Comparison of ENCODE assay signal across 8 mouse cellular contexts in genomic region chr7:105810877-105811489, GRCm38 (mm10). TPM values are rescaled to one million over a fixed set of nuclear protein-coding genes. Genes with fewer than 3 reads are reported as not detected.
DNase-seq lines count a peak whose midpoint lies in the region; ATAC-seq and TF ChIP-seq lines count a peak whose summit lies in the region.

Gene Mrpl17, minus strand, starts transcription at chr7:105811099.

- no peaks in the 10 kb centered on the region for H3K9me3 ChIP-seq in embryonic facial prominence, embryonic 13.5 days
- H3K9me3 ChIP-seq in limb, embryonic 12.5 days: no peaks in the 10 kb centered on the region
- H3K9me3 ChIP-seq in midbrain, embryonic 15.5 days: no peaks in the 10 kb centered on the region

- DNase-seq in 3134 (ENCODE audit: extremely low read depth, insufficient read length, low spot score): peak; percentile 99
- peak; percentile 99 to 100 for DNase-seq in adrenal gland, postnatal 36 days
- peak; percentile 99 to 100 for DNase-seq in heart, adult 18-20 months
- peak; percentile 100 for DNase-seq in kidney, adult 2 months
- peak; percentile 99 for DNase-seq in spleen, adult 2 months (ENCODE audit: low read depth in 1 of 2, low spot score in 2 of 2)

- peak within 1 kb of the TSS; percentile 76 for H3K4me2 ChIP-seq in embryonic facial prominence, embryonic 13.5 days
- peak within 1 kb of the TSS; percentile 72 for H3K4me2 ChIP-seq in limb, embryonic 12.5 days
- H3K4me2 ChIP-seq in midbrain, embryonic 15.5 days: peak within 1 kb of the TSS; percentile 87

- H3K36me3 ChIP-seq in embryonic facial prominence, embryonic 13.5 days: peaks cover 27% of the 10 kb centered on the region
- no peaks in the 10 kb centered on the region; the same call in none of the 2 replicates for H3K36me3 ChIP-seq in kidney, adult 2 months (ENCODE audit: control insufficient read depth, insufficient read depth, low read length)
- peaks cover 32% of the 10 kb centered on the region for H3K36me3 ChIP-seq in limb, embryonic 12.5 days
- peaks cover 3% of the 10 kb centered on the region; the same call in 1 of the 2 replicates for H3K36me3 ChIP-seq in midbrain, embryonic 15.5 days (replicated peaks)
- peaks cover 3% of the 10 kb centered on the region; the same call in 1 of the 2 replicates for H3K36me3 ChIP-seq in spleen, adult 2 months (ENCODE audit: control insufficient read depth, insufficient read depth, low read length)

- peak within 1 kb of the TSS; percentile 94 for H3K27ac ChIP-seq in embryonic facial prominence, embryonic 13.5 days
- H3K27ac ChIP-seq in kidney, adult 2 months (ENCODE audit: insufficient read depth, low read depth, low read length): peak within 1 kb of the TSS; percentile 74
- H3K27ac ChIP-seq in limb, embryonic 12.5 days: peak within 1 kb of the TSS; percentile 93
- H3K27ac ChIP-seq in midbrain, embryonic 15.5 days: peak within 1 kb of the TSS; percentile 93
- H3K27ac ChIP-seq in spleen, adult 2 months (ENCODE audit: insufficient read depth, low read length): peak within 1 kb of the TSS; percentile 91

- TF ChIP-seq POLR2A in kidney, adult 2 months (IDR thresholded peaks at IDR 0.05; ENCODE audit: low read depth, low read length): no peak
- peak; percentile 83 for TF ChIP-seq POLR2A in spleen, adult 2 months (IDR thresholded peaks at IDR 0.05; ENCODE audit: low read depth, low read length)

- peaks cover 8% of the 10 kb centered on the region for H3K4me1 ChIP-seq in embryonic facial prominence, embryonic 13.5 days
- peaks cover 7% of the 10 kb centered on the region; the same call in 1 of the 2 replicates for H3K4me1 ChIP-seq in kidney, adult 2 months (ENCODE audit: control insufficient read depth, insufficient read depth, low read length)
- peaks cover 10% of the 10 kb centered on the region for H3K4me1 ChIP-seq in limb, embryonic 12.5 days (replicated peaks)
- peaks cover 13% of the 10 kb centered on the region for H3K4me1 ChIP-seq in midbrain, embryonic 15.5 days
- H3K4me1 ChIP-seq in spleen, adult 2 months (ENCODE audit: control insufficient read depth, insufficient read depth, insufficient read length): no peaks in the 10 kb centered on the region; the same call in 1 of the 2 replicates

- peak; percentile 96 for ATAC-seq in embryonic facial prominence, embryonic 13.5 days (ENCODE audit: insufficient number of reproducible peaks, insufficient read depth, low FRiP score, low TSS enrichment, low read depth)
- ATAC-seq in limb, embryonic 12.5 days (ENCODE audit: insufficient number of reproducible peaks, insufficient read depth, low FRiP score, low TSS enrichment, low read depth): peak; percentile 99
- peak; percentile 98 for ATAC-seq in midbrain, embryonic 15.5 days (replicated peaks)

- peak; percentile 77 for TF ChIP-seq CTCF in kidney, adult 2 months (conservative IDR thresholded peaks at IDR 0.05; ENCODE audit: insufficient read depth, insufficient read length, low read depth, low read length)
- TF ChIP-seq CTCF in spleen, adult 2 months (IDR thresholded peaks at IDR 0.05; ENCODE audit: extremely low read depth, insufficient read depth, insufficient read length, insufficient replicate concordance): peak; percentile 91

- no peaks in the 10 kb centered on the region for H3K27me3 ChIP-seq in embryonic facial prominence, embryonic 13.5 days
- no peaks in the 10 kb centered on the region for H3K27me3 ChIP-seq in kidney, adult 2 months (replicated peaks; ENCODE audit: control insufficient read depth, insufficient read depth, low read length)
- no peaks in the 10 kb centered on the region for H3K27me3 ChIP-seq in limb, embryonic 12.5 days
- no peaks in the 10 kb centered on the region for H3K27me3 ChIP-seq in midbrain, embryonic 15.5 days (replicated peaks)
- H3K27me3 ChIP-seq in spleen, adult 2 months (ENCODE audit: control insufficient read depth, insufficient read depth, low read length): no peaks in the 10 kb centered on the region

- H3K4me3 ChIP-seq in embryonic facial prominence, embryonic 13.5 days: peak within 1 kb of the TSS; percentile 86
- peak within 1 kb of the TSS; percentile 85 for H3K4me3 ChIP-seq in kidney, adult 2 months (ENCODE audit: insufficient read depth, low read depth, low read length)
- peak within 1 kb of the TSS; percentile 78 for H3K4me3 ChIP-seq in limb, embryonic 12.5 days (replicated peaks)
- H3K4me3 ChIP-seq in midbrain, embryonic 15.5 days: peak within 1 kb of the TSS; percentile 96
- H3K4me3 ChIP-seq in spleen, adult 2 months (ENCODE audit: extremely low read depth, insufficient read depth, insufficient read length): peak within 1 kb of the TSS; percentile 96

- under 1% methylated on average over 52 of the region's 52 CpGs for WGBS in embryonic facial prominence, embryonic 13.5 days
- WGBS in kidney, adult 2 months: under 1% methylated on average over 52 of the region's 52 CpGs
- WGBS in limb, embryonic 12.5 days: under 1% methylated on average over 49 of the region's 52 CpGs
- under 1% methylated on average over 49 of the region's 52 CpGs for WGBS in midbrain, embryonic 15.5 days
- WGBS in spleen, adult 2 months: under 1% methylated on average over 52 of the region's 52 CpGs

- peak within 1 kb of the TSS; percentile 98 for H3K9ac ChIP-seq in embryonic facial prominence, embryonic 13.5 days
- H3K9ac ChIP-seq in limb, embryonic 12.5 days (replicated peaks): peak within 1 kb of the TSS; percentile 91
- peak within 1 kb of the TSS; percentile 97 for H3K9ac ChIP-seq in midbrain, embryonic 15.5 days

RNA-seq across cellular contexts. Expression of gene Mrpl17, which starts in this region (rescaled TPM):
- 100 to 1,000 TPM; 202 to 215 TPM for total RNA-seq in adrenal gland, postnatal 36 days (2021)
- polyA plus RNA-seq in embryonic facial prominence, embryonic 13.5 days (2015; fragmentation: Nextera tagmentation; extraction: Ambion mirVana): 321 and 381 TPM in 2 replicates
- 100 to 1,000 TPM; 121 to 126 TPM for total RNA-seq in heart, adult 18-20 months (2021)
- polyA plus RNA-seq in kidney, adult 2 months (2012; rRNA removed): 271 and 278 TPM in 2 replicates
- polyA plus RNA-seq in limb, embryonic 12.5 days (2016; fragmentation: Nextera tagmentation; extraction: Ambion mirVana): 319 and 330 TPM in 2 replicates
- 173 and 175 TPM in 2 replicates for polyA plus RNA-seq in midbrain, embryonic 15.5 days (2015; fragmentation: Nextera tagmentation; extraction: Ambion mirVana)
- polyA plus RNA-seq in spleen, adult 2 months (2012; rRNA removed): 107 and 109 TPM in 2 replicates

Comparison
In these comparisons a context has a peak if more than half of its experiments do, and no peak if none do; other contexts are left out.
1. Peak in every context shown above with its lines: DNase-seq, ATAC-seq, H3K4me3 ChIP-seq and H3K27ac ChIP-seq.